8 mouse cellular contexts compared by ENCODE assay signal in genomic region chr3:87525043-87525836, GRCm38 (mm10). TPM values are rescaled to one million over a fixed set of nuclear protein-coding genes. Genes with fewer than 3 reads are reported as not detected.
A peak's percentile ranks its signal among the peaks of the same experiment; 100 is the strongest.
DNase-seq lines count a peak whose midpoint lies in the region; ATAC-seq and TF ChIP-seq lines count a peak whose summit lies in the region.

Gene Etv3 (plus strand): TSS chr3:87525407.

- no peaks in the 10 kb centered on the region for H3K4me1 ChIP-seq in lung, embryonic 14.5 days (ENCODE audit: insufficient read depth)
- H3K4me1 ChIP-seq in olfactory bulb, adult 2 months (ENCODE audit: control insufficient read depth, insufficient read depth, low read length), result peaks cover 6% of the 10 kb centered on the region

- H3K4me2 ChIP-seq in lung, embryonic 14.5 days, result peak within 1 kb of the TSS; percentile 89

- 4% methylated on average over 64 of the region's 64 CpGs for WGBS in lung, embryonic 14.5 days
- WGBS in olfactory bulb, adult 2 months, result 4% methylated on average over 63 of the region's 64 CpGs

- no peaks in the 10 kb centered on the region for H3K9me3 ChIP-seq in lung, embryonic 14.5 days (ENCODE audit: low read depth, low read length)

- peak; percentile 96 for ATAC-seq in lung, embryonic 14.5 days (ENCODE audit: insufficient read depth)

- peak; percentile 95 for TF ChIP-seq POLR2A in olfactory bulb, adult 2 months (IDR thresholded peaks at IDR 0.05; ENCODE audit: insufficient read depth, low read depth, low read length)

- DNase-seq in MN1 (ENCODE audit: low spot score), result peak; percentile 89
- peak; percentile 86 for DNase-seq in cerebellum, adult 8-10 months
- DNase-seq in forelimb bud, embryonic 11.5 days (ENCODE audit: low read depth, low spot score), result peak; percentile 82
- DNase-seq in heart, postnatal 4 days, result peak; percentile 90
- peak; percentile 83 to 84 for DNase-seq in layer of hippocampus, adult 8-10 months (ENCODE audit: low spot score in 2 of 2)
- DNase-seq in lung, embryonic 14.5 days, result peak; percentile 91
- DNase-seq in thymus, adult 18-20 months, result peak; percentile 88 to 89

- H3K9ac ChIP-seq in lung, embryonic 14.5 days, result peak within 1 kb of the TSS; percentile 98

- peak within 1 kb of the TSS; percentile 98 for H3K4me3 ChIP-seq in lung, embryonic 14.5 days (ENCODE audit: low read depth, low read length)
- peak within 1 kb of the TSS; percentile 86 for H3K4me3 ChIP-seq in olfactory bulb, adult 2 months (ENCODE audit: insufficient read depth, low read depth, low read length)

- peak; percentile 28 for TF ChIP-seq CTCF in lung, embryonic 14.5 days (IDR thresholded peaks at IDR 0.05; ENCODE audit: low read depth)
- 0 out of 2 replicates have a peak, but pooled peaks have one; percentile 9 for TF ChIP-seq CTCF in olfactory bulb, adult 2 months (IDR thresholded peaks at IDR 0.05; ENCODE audit: insufficient read depth, low read depth, low read length)

- peak within 1 kb of the TSS; percentile 88 for H3K27ac ChIP-seq in lung, embryonic 14.5 days (ENCODE audit: low read depth)
- peak within 1 kb of the TSS; percentile 93 for H3K27ac ChIP-seq in olfactory bulb, adult 2 months (ENCODE audit: insufficient read depth, low read depth, low read length)

- peaks cover 29% of the 10 kb centered on the region for H3K36me3 ChIP-seq in lung, embryonic 14.5 days (ENCODE audit: insufficient read depth)

- H3K27me3 ChIP-seq in lung, embryonic 14.5 days (ENCODE audit: insufficient read depth, low read length), result no peaks in the 10 kb centered on the region

RNA-seq across cellular contexts. Expression of gene Etv3, which starts in this region (rescaled TPM):
- 10 to 100 TPM; 16.8 to 17.6 TPM for total RNA-seq in heart, postnatal 4 days (2021)
- 10 to 100 TPM; 24.2 to 26.8 (median 25.4) TPM for total RNA-seq in layer of hippocampus, adult 8-10 months (2022)
- polyA plus RNA-seq in lung, embryonic 14.5 days (2014; fragmentation: Nextera tagmentation; extraction: Ambion mirVana), result 10.8 and 12.8 TPM in 2 replicates
- polyA plus RNA-seq in olfactory bulb, adult 2 months (2012; ENCODE audit: insufficient read depth, insufficient read length, low replicate concordance, missing spikeins), result not detected in 2 replicates

Comparison
In these comparisons a context has a peak if more than half of its experiments do, and no peak if none do; other contexts are left out.
1. Peak in every context shown above with its lines: DNase-seq, ATAC-seq, H3K4me3 ChIP-seq and H3K27ac ChIP-seq.